In the genomic region with DNA sequence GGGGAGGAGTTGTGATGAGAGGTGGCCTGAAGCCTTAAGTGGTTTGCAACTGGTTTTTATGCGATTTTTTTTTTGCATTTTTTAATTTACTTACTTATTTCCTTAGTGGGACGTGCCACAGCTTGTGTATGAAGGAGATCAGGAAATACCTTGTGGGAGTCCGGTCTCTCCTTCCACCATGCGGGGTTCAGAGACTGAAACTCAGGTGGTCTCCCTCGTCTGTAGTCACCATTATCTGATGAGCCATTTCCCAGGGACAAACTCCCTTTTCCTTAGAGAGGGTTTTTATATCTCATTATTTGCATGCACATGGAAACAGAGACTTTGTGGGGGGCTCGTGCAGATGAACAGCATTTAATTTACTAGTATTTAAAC, we compare ENCODE assay signal across 8 mouse cellular contexts. TPM values are rescaled to one million over a fixed set of nuclear protein-coding genes. Genes with fewer than 3 reads are reported as not detected.
DNase-seq lines count a peak whose midpoint lies in the region; ATAC-seq and TF ChIP-seq lines count a peak whose summit lies in the region.

No protein-coding gene starts in this region.

- H3K36me3 ChIP-seq in spleen, adult 2 months (ENCODE audit: control insufficient read depth, insufficient read depth, low read length), result no peaks in the 10 kb centered on the region
- H3K36me3 ChIP-seq in limb, embryonic 15.5 days, result no peaks in the 10 kb centered on the region
- H3K36me3 ChIP-seq in stomach, embryonic 15.5 days, result 0 out of 2 replicates have a peak, but pooled peaks cover 3% of the 10 kb centered on the region

- peak overlapping the region; percentile 73 for H3K4me3 ChIP-seq in gastrocnemius, adult 2 months
- H3K4me3 ChIP-seq in spleen, adult 2 months (ENCODE audit: extremely low read depth, insufficient read depth, insufficient read length), result peak overlapping the region; percentile 56; the same call in 1 of the 2 replicates
- peak overlapping the region; percentile 60 for H3K4me3 ChIP-seq in limb, embryonic 15.5 days
- peak overlapping the region; percentile 63 for H3K4me3 ChIP-seq in stomach, embryonic 15.5 days (replicated peaks)

- TF ChIP-seq CTCF in gastrocnemius, adult 2 months (IDR thresholded peaks at IDR 0.05), result no peak
- TF ChIP-seq CTCF in spleen, adult 2 months (IDR thresholded peaks at IDR 0.05; ENCODE audit: extremely low read depth, insufficient read depth, insufficient read length, insufficient replicate concordance), result no peak

- 24% methylated on average over 6 of the region's 6 CpGs for WGBS in spleen, adult 2 months
- WGBS in limb, embryonic 15.5 days, result 49% methylated on average over 6 of the region's 6 CpGs
- WGBS in stomach, embryonic 15.5 days, result 43% methylated on average over 6 of the region's 6 CpGs

- H3K27me3 ChIP-seq in spleen, adult 2 months (ENCODE audit: control insufficient read depth, insufficient read depth, low read length), result no peaks in the 10 kb centered on the region
- no peaks in the 10 kb centered on the region for H3K27me3 ChIP-seq in limb, embryonic 15.5 days
- H3K27me3 ChIP-seq in stomach, embryonic 15.5 days (replicated peaks), result no peaks in the 10 kb centered on the region

- no peak for ATAC-seq in limb, embryonic 15.5 days (ENCODE audit: insufficient number of reproducible peaks, low FRiP score, low TSS enrichment, low read depth)
- no peak for ATAC-seq in stomach, embryonic 15.5 days (ENCODE audit: insufficient read depth, low FRiP score, low read depth)

- DNase-seq in gastrocnemius, adult 2 months, result no peak
- DNase-seq in gastrocnemius, postnatal 4 days (ENCODE audit: low spot score in 2 of 2), result no peak
- DNase-seq in spleen, adult 2 months (ENCODE audit: low read depth in 1 of 2, low spot score in 2 of 2), result no peak
- DNase-seq in spleen, postnatal 4 days (ENCODE audit: low spot score in 2 of 2), result no peak
- no peak for DNase-seq in right cerebral cortex, adult 18-20 months
- DNase-seq in spleen, postnatal 36 days (ENCODE audit: low spot score in 2 of 2), result no peak

- TF ChIP-seq POLR2A in spleen, adult 2 months (IDR thresholded peaks at IDR 0.05; ENCODE audit: low read depth, low read length), result no peak

- intact Hi-C loops in gastrocnemius, adult 2 months (cut with DNase I), result no loop called here

- H3K27ac ChIP-seq in gastrocnemius, adult 2 months, result peak overlapping the region; percentile 64
- no peak overlapping the region for H3K27ac ChIP-seq in spleen, adult 2 months (ENCODE audit: insufficient read depth, low read length)
- H3K27ac ChIP-seq in limb, embryonic 15.5 days, result no peak overlapping the region
- H3K27ac ChIP-seq in stomach, embryonic 15.5 days, result no peak overlapping the region

- H3K9ac ChIP-seq in limb, embryonic 15.5 days, result peak overlapping the region; percentile 54; the same call in 1 of the 2 replicates
- no peak overlapping the region for H3K9ac ChIP-seq in stomach, embryonic 15.5 days

- no peaks in the 10 kb centered on the region for H3K4me1 ChIP-seq in spleen, adult 2 months (ENCODE audit: control insufficient read depth, insufficient read depth, insufficient read length)
- no peaks in the 10 kb centered on the region; the same call in 1 of the 2 replicates for H3K4me1 ChIP-seq in limb, embryonic 15.5 days
- no peaks in the 10 kb centered on the region; the same call in 1 of the 2 replicates for H3K4me1 ChIP-seq in stomach, embryonic 15.5 days

- H3K4me2 ChIP-seq in limb, embryonic 15.5 days, result peak overlapping the region; percentile 48
- peak overlapping the region; percentile 57 for H3K4me2 ChIP-seq in stomach, embryonic 15.5 days

- no peaks in the 10 kb centered on the region for H3K9me3 ChIP-seq in limb, embryonic 15.5 days
- H3K9me3 ChIP-seq in stomach, embryonic 15.5 days, result no peaks in the 10 kb centered on the region

RNA-seq across cellular contexts. Expression of gene Zfp114, which starts 0.5 kb away (rescaled TPM):
- under 1 TPM in 1 of 2 experiments, not detected in 1; 0.56 TPM for total RNA-seq in gastrocnemius, adult 2 months (2021)
- under 1 TPM; 0.57 to 0.83 TPM for total RNA-seq in gastrocnemius, postnatal 4 days (2021)
- polyA plus RNA-seq in spleen, adult 2 months (2012; rRNA removed), result 0.07 and 0.13 TPM in 2 replicates
- polyA plus RNA-seq in limb, embryonic 15.5 days (2015; fragmentation: Nextera tagmentation; extraction: Ambion mirVana), result 5.2 and 6.1 TPM in 2 replicates
- 5.5 and 6.3 TPM in 2 replicates for polyA plus RNA-seq in stomach, embryonic 15.5 days (2015; fragmentation: Nextera tagmentation; extraction: Ambion mirVana)

RNA-seq across cellular contexts. Expression of gene Zfp111, which starts 35.9 kb away (rescaled TPM):
- 1 to 10 TPM; 3.3 to 3.6 TPM for total RNA-seq in gastrocnemius, adult 2 months (2021)
- 10 to 100 TPM in 1 of 2 experiments, 1 to 10 TPM in 1; 9.2 to 10.1 TPM for total RNA-seq in gastrocnemius, postnatal 4 days (2021)
- polyA plus RNA-seq in spleen, adult 2 months (2012; rRNA removed), result 0.42 and 0.56 TPM in 2 replicates
- 10.4 and 11.7 TPM in 2 replicates for polyA plus RNA-seq in limb, embryonic 15.5 days (2015; fragmentation: Nextera tagmentation; extraction: Ambion mirVana)
- 8.5 and 9.2 TPM in 2 replicates for polyA plus RNA-seq in stomach, embryonic 15.5 days (2015; fragmentation: Nextera tagmentation; extraction: Ambion mirVana)

RNA-seq across cellular contexts. Expression of gene Zfp235, which starts 41.4 kb away (rescaled TPM):
- total RNA-seq in gastrocnemius, adult 2 months (2021), result 1 to 10 TPM; 3.7 to 5.1 TPM
- total RNA-seq in gastrocnemius, postnatal 4 days (2021), result 1 to 10 TPM; 6.1 to 8.6 TPM
- polyA plus RNA-seq in spleen, adult 2 months (2012; rRNA removed), result 2.5 and 6.0 TPM in 2 replicates
- polyA plus RNA-seq in limb, embryonic 15.5 days (2015; fragmentation: Nextera tagmentation; extraction: Ambion mirVana), result 16.9 and 19.7 TPM in 2 replicates
- polyA plus RNA-seq in stomach, embryonic 15.5 days (2015; fragmentation: Nextera tagmentation; extraction: Ambion mirVana), result 13.5 and 14.0 TPM in 2 replicates
